Mouse (Mus musculus): Measurements from ENCODE around the gene Fes. TPM values are rescaled to one million over a fixed set of nuclear protein-coding genes. Genes with fewer than 3 reads are reported as not detected.

The Fes gene
- polyA plus RNA-seq, 1 experiment from 2014 or later = 7.4 TPM

- peak; percentile 68 for ATAC-seq (ENCODE audit: low FRiP score)
- H3K36me3 ChIP-seq (replicated peaks) = peaks cover 30% of the 10 kb centered on the region
- peak overlapping the region; percentile 94 for H3K4me3 ChIP-seq (replicated peaks)
- peaks cover 3% of the 10 kb centered on the region; the same call in 1 of the 2 replicates for H3K27me3 ChIP-seq
- H3K4me2 ChIP-seq = peak overlapping the region; percentile 82
- under 1% methylated on average over 28 of the region's 31 CpGs for WGBS
- peaks cover 16% of the 10 kb centered on the region for H3K4me1 ChIP-seq
- peak overlapping the region; percentile 89 for H3K9ac ChIP-seq
- H3K27ac ChIP-seq = peak overlapping the region; percentile 68
- H3K9me3 ChIP-seq = no peaks in the 10 kb centered on the region
Measured at GRCm38 (mm10) chr7:80370649-80371040, 17.1 kb downstream of the Fes start.

- H3K4me1 ChIP-seq = peaks cover 16% of the 10 kb centered on the region
- peaks cover 30% of the 10 kb centered on the region for H3K36me3 ChIP-seq (replicated peaks)
- WGBS = 64% methylated on average over 4 of the region's 4 CpGs
- no peaks in the 10 kb centered on the region for H3K9me3 ChIP-seq
- peaks cover 3% of the 10 kb centered on the region; the same call in 1 of the 2 replicates for H3K27me3 ChIP-seq
- peak overlapping the region; percentile 82 for H3K4me2 ChIP-seq
- H3K27ac ChIP-seq = no peak overlapping the region
- H3K9ac ChIP-seq = peak overlapping the region; percentile 89
- ATAC-seq (ENCODE audit: low FRiP score) = no peak
- peak overlapping the region; percentile 94 for H3K4me3 ChIP-seq (replicated peaks)
Measured at GRCm38 (mm10) chr7:80369967-80370431, 17.7 kb downstream of the Fes start.

- Histone ChIP-seq H3K36me3 (replicated peaks) (peaks cover 36% of the 10 kb centered on the region), H3K27me3 (peaks cover 3% of the 10 kb centered on the region; the same call in 1 of the 2 replicates), H3K27ac (no peak overlapping the region), H3K9ac (0 out of 2 replicates have a peak overlapping the region, but pooled peaks have one; percentile 17), H3K4me2 (peak overlapping the region; percentile 82; the same call in 1 of the 2 replicates), H3K4me1 (peaks cover 16% of the 10 kb centered on the region), H3K9me3 (no peaks in the 10 kb centered on the region), H3K4me3 (replicated peaks) (no peak overlapping the region)
- WGBS = 75% methylated on average over 5 of the region's 5 CpGs
- ATAC-seq (ENCODE audit: low FRiP score) = no peak
Measured at GRCm38 (mm10) chr7:80369461-80369860, 18.3 kb downstream of the Fes start.

- Histone ChIP-seq H3K36me3 (replicated peaks) (peaks cover 42% of the 10 kb centered on the region), H3K9me3 (no peaks in the 10 kb centered on the region), H3K9ac (0 out of 2 replicates have a peak overlapping the region, but pooled peaks have one; percentile 17), H3K27me3 (peaks cover 3% of the 10 kb centered on the region; the same call in 1 of the 2 replicates), H3K4me3 (replicated peaks) (no peak overlapping the region), H3K4me2 (0 out of 2 replicates have a peak overlapping the region, but pooled peaks have one; percentile 82), H3K27ac (no peak overlapping the region), H3K4me1 (peaks cover 16% of the 10 kb centered on the region)
- no peak for ATAC-seq (ENCODE audit: low FRiP score)
- 88% methylated on average over 20 of the region's 20 CpGs for WGBS
Measured at GRCm38 (mm10) chr7:80368635-80369421, 18.9 kb downstream of the Fes start.

- no peaks in the 10 kb centered on the region for H3K9me3 ChIP-seq
- H3K36me3 ChIP-seq (replicated peaks) = peaks cover 50% of the 10 kb centered on the region
- H3K4me3 ChIP-seq (replicated peaks) = no peak overlapping the region
- peaks cover 16% of the 10 kb centered on the region for H3K4me1 ChIP-seq
- WGBS = 92% methylated on average over 9 of the region's 9 CpGs
- no peak overlapping the region for H3K9ac ChIP-seq
- no peak overlapping the region for H3K27ac ChIP-seq
- peaks cover 3% of the 10 kb centered on the region; the same call in 1 of the 2 replicates for H3K27me3 ChIP-seq
- H3K4me2 ChIP-seq = no peak overlapping the region
- no peak for ATAC-seq (ENCODE audit: low FRiP score)
Measured at GRCm38 (mm10) chr7:80368009-80368408, 19.7 kb downstream of the Fes start.

- 98% methylated on average over 7 of the region's 7 CpGs for WGBS
- no peaks in the 10 kb centered on the region for H3K9me3 ChIP-seq
- no peak for ATAC-seq (ENCODE audit: low FRiP score)
- peaks cover 16% of the 10 kb centered on the region for H3K4me1 ChIP-seq
- H3K27me3 ChIP-seq = no peaks in the 10 kb centered on the region
- H3K4me3 ChIP-seq (replicated peaks) = no peak overlapping the region
- H3K4me2 ChIP-seq = no peak overlapping the region
- H3K9ac ChIP-seq = no peak overlapping the region
- H3K27ac ChIP-seq = no peak overlapping the region
- H3K36me3 ChIP-seq (replicated peaks) = peaks cover 58% of the 10 kb centered on the region
Measured at GRCm38 (mm10) chr7:80367232-80367631, 20.5 kb downstream of the Fes start.

- Histone ChIP-seq H3K27ac (no peak overlapping the region), H3K4me1 (peaks cover 16% of the 10 kb centered on the region), H3K36me3 (replicated peaks) (peaks cover 73% of the 10 kb centered on the region), H3K9ac (no peak overlapping the region), H3K9me3 (no peaks in the 10 kb centered on the region), H3K4me3 (replicated peaks) (no peak overlapping the region), H3K4me2 (no peak overlapping the region), H3K27me3 (no peaks in the 10 kb centered on the region)
- 82% methylated on average over 2 of the region's 2 CpGs for WGBS
- ATAC-seq (ENCODE audit: low FRiP score) = no peak
Measured at GRCm38 (mm10) chr7:80365759-80366158, 22.0 kb downstream of the Fes start.

- H3K4me3 ChIP-seq (replicated peaks) = no peak overlapping the region
- H3K4me2 ChIP-seq = no peak overlapping the region
- peaks cover 95% of the 10 kb centered on the region for H3K36me3 ChIP-seq (replicated peaks)
- WGBS = 88% methylated on average over 3 of the region's 3 CpGs
- H3K9ac ChIP-seq = no peak overlapping the region
- H3K27ac ChIP-seq = no peak overlapping the region
- H3K27me3 ChIP-seq = no peaks in the 10 kb centered on the region
- H3K9me3 ChIP-seq = no peaks in the 10 kb centered on the region
- no peak for ATAC-seq (ENCODE audit: low FRiP score)
- peaks cover 15% of the 10 kb centered on the region for H3K4me1 ChIP-seq
Measured at GRCm38 (mm10) chr7:80360435-80360834, 27.3 kb downstream of the Fes start.

- H3K9me3 ChIP-seq = no peaks in the 10 kb centered on the region
- peaks cover 15% of the 10 kb centered on the region for H3K4me1 ChIP-seq
- WGBS = 66% methylated on average over 4 of the region's 4 CpGs
- no peak overlapping the region for H3K27ac ChIP-seq
- H3K9ac ChIP-seq = no peak overlapping the region
- no peak overlapping the region for H3K4me3 ChIP-seq (replicated peaks)
- H3K27me3 ChIP-seq = no peaks in the 10 kb centered on the region
- H3K4me2 ChIP-seq = no peak overlapping the region
- ATAC-seq (ENCODE audit: low FRiP score) = no peak
- H3K36me3 ChIP-seq (replicated peaks) = peaks cover 87% of the 10 kb centered on the region
Measured at GRCm38 (mm10) chr7:80358039-80358438, 29.7 kb downstream of the Fes start.

- WGBS = 16% methylated on average over 8 of the region's 8 CpGs
- Histone ChIP-seq H3K4me2 (no peak overlapping the region), H3K4me1 (peaks cover 15% of the 10 kb centered on the region), H3K36me3 (replicated peaks) (peaks cover 86% of the 10 kb centered on the region), H3K9me3 (no peaks in the 10 kb centered on the region), H3K27me3 (no peaks in the 10 kb centered on the region), H3K4me3 (replicated peaks) (no peak overlapping the region), H3K27ac (peak overlapping the region; percentile 39; the same call in 1 of the 2 replicates), H3K9ac (0 out of 2 replicates have a peak overlapping the region, but pooled peaks have one; percentile 22)
- no peak for ATAC-seq (ENCODE audit: low FRiP score)
Measured at GRCm38 (mm10) chr7:80357156-80357555, 30.6 kb downstream of the Fes start.

GRCm38 (mm10) chr7:80356351-80356750, 31.4 kb downstream of the Fes start:
- 92% methylated on average over 13 of the region's 13 CpGs for WGBS
- ATAC-seq (ENCODE audit: low FRiP score) = no peak
- H3K4me2 ChIP-seq = no peak overlapping the region
- no peak overlapping the region for H3K27ac ChIP-seq
- H3K9me3 ChIP-seq = no peaks in the 10 kb centered on the region
- H3K27me3 ChIP-seq = no peaks in the 10 kb centered on the region
- no peak overlapping the region for H3K9ac ChIP-seq
- H3K36me3 ChIP-seq (replicated peaks) = peaks cover 82% of the 10 kb centered on the region
- H3K4me1 ChIP-seq = peaks cover 15% of the 10 kb centered on the region
- no peak overlapping the region for H3K4me3 ChIP-seq (replicated peaks)

- H3K9ac ChIP-seq = no peak overlapping the region
- ATAC-seq (ENCODE audit: low FRiP score) = no peak
- H3K4me1 ChIP-seq = peaks cover 14% of the 10 kb centered on the region
- no peaks in the 10 kb centered on the region for H3K27me3 ChIP-seq
- H3K27ac ChIP-seq = no peak overlapping the region
- WGBS = 94% methylated on average over 8 of the region's 8 CpGs
- H3K4me3 ChIP-seq (replicated peaks) = no peak overlapping the region
- no peaks in the 10 kb centered on the region for H3K9me3 ChIP-seq
- peaks cover 63% of the 10 kb centered on the region for H3K36me3 ChIP-seq (replicated peaks)
- no peak overlapping the region for H3K4me2 ChIP-seq
Measured at GRCm38 (mm10) chr7:80352920-80353319, 34.8 kb downstream of the Fes start.
